Mouse (Mus musculus) hindbrain, embryonic 12.5 days (tissue): ENCODE results near the gene Entpd3. TPM values are rescaled to one million over a fixed set of nuclear protein-coding genes. Genes with fewer than 3 reads are reported as not detected.
A peak's percentile ranks its signal among the peaks of the same experiment; 100 is the strongest.

ENCODE experiments used
- ATAC-seq: fragments of 200-750 bp; cut with Nextera tagmentation; 2 replicates; pipeline ENCODE4 v1.8.0; 2017; ENCODE audit warnings: moderate TSS enrichment; ENCODE audit not compliant: low FRiP score
- H3K27ac ChIP-seq: fragments of 300-500 bp; sonication (generic); 2 replicates; pipeline ENCODE4 v1.5.1; 2016; ENCODE audit warnings: mild to moderate bottlenecking
- H3K27me3 ChIP-seq: fragments of 300-500 bp; sonication (generic); 2 replicates; pipeline ENCODE4 v1.6.1; 2016; ENCODE audit warnings: mild to moderate bottlenecking
- H3K36me3 ChIP-seq: fragments of 300-500 bp; sonication (generic); 2 replicates; pipeline ENCODE4 v1.6.1; 2016; ENCODE audit warnings: mild to moderate bottlenecking
- H3K4me1 ChIP-seq: fragments of 300-500 bp; sonication (generic); 2 replicates; pipeline ENCODE4 v1.6.1; 2016
- H3K4me2 ChIP-seq: fragments of 300-500 bp; sonication (generic); replicated peaks from 2 replicates; pipeline ENCODE4 v1.6.1; 2016; ENCODE audit warnings: mild to moderate bottlenecking
- H3K4me3 ChIP-seq: fragments of 300-500 bp; sonication (generic); 2 replicates; pipeline ENCODE4 v1.5.1; 2016; ENCODE audit warnings: mild to moderate bottlenecking
- H3K9ac ChIP-seq: fragments of 300-500 bp; sonication (generic); 2 replicates; pipeline ENCODE4 v1.6.1; 2016; ENCODE audit warnings: mild to moderate bottlenecking, moderate library complexity
- H3K9me3 ChIP-seq: fragments of 300-500 bp; sonication (generic); replicated peaks from 2 replicates; pipeline ENCODE4 v1.6.1; 2016; ENCODE audit warnings: mild to moderate bottlenecking
- WGBS: fragments of 180-500 bp; shearing (Covaris S2); methylation state at CpG from one replicate; pipeline ENCODE4 v1.1.7; 2016; 5-methylcytosine and 5-hydroxymethylcytosine counted together
- polyA plus RNA-seq: library from polyadenylated mRNA; unstranded; fragments of >200 nt; fragmentation: Nextera tagmentation; extraction: Ambion mirVana; gene quantifications from 2 replicates; pipeline ENCODE4 v1.2.1, GENCODE M21; 2016

Entpd3 gene
- polyA plus RNA-seq, 1 experiment from 2014 or later: 1.3 TPM

- no peaks in the 10 kb centered on the region for H3K36me3 ChIP-seq
- WGBS: 45% methylated on average over 9 of the region's 9 CpGs
- H3K4me1 ChIP-seq: peaks cover 12% of the 10 kb centered on the region; the same call in 1 of the 2 replicates
- H3K4me3 ChIP-seq: no peak overlapping the region
- H3K4me2 ChIP-seq: no peak overlapping the region
- no peak overlapping the region for H3K9ac ChIP-seq
- H3K9me3 ChIP-seq: no peaks in the 10 kb centered on the region
- ATAC-seq: no peak
- H3K27ac ChIP-seq: no peak overlapping the region
- no peaks in the 10 kb centered on the region for H3K27me3 ChIP-seq
These were observed 53.9 kb downstream of the Entpd3 start for GRCm38 (mm10) chr9:120593383-120594101.

GRCm38 (mm10) chr9:120594839-120595238 is 55.2 kb downstream of the Entpd3 start:
- 53% methylated on average over 6 of the region's 6 CpGs for WGBS
- Histone ChIP-seq H3K27ac (no peak overlapping the region), H3K4me1 (peaks cover 12% of the 10 kb centered on the region; the same call in 1 of the 2 replicates), H3K9ac (no peak overlapping the region), H3K4me2 (no peak overlapping the region), H3K36me3 (no peaks in the 10 kb centered on the region), H3K27me3 (no peaks in the 10 kb centered on the region), H3K9me3 (no peaks in the 10 kb centered on the region), H3K4me3 (no peak overlapping the region)
- no peak for ATAC-seq

GRCm38 (mm10) chr9:120595306-120595705 is 55.7 kb downstream of the Entpd3 start:
- no peaks in the 10 kb centered on the region for H3K9me3 ChIP-seq
- peaks cover 12% of the 10 kb centered on the region; the same call in 1 of the 2 replicates for H3K4me1 ChIP-seq
- 53% methylated on average over 4 of the region's 4 CpGs for WGBS
- no peak overlapping the region for H3K9ac ChIP-seq
- no peak overlapping the region for H3K4me3 ChIP-seq
- H3K27ac ChIP-seq: no peak overlapping the region; the same call in 1 of the 2 replicates
- H3K27me3 ChIP-seq: no peaks in the 10 kb centered on the region
- no peaks in the 10 kb centered on the region for H3K36me3 ChIP-seq
- H3K4me2 ChIP-seq: no peak overlapping the region
- no peak for ATAC-seq

- Histone ChIP-seq H3K4me1 (peaks cover 28% of the 10 kb centered on the region), H3K4me2 (0 out of 2 replicates have a peak overlapping the region, but pooled peaks have one; percentile 8), H3K9me3 (no peaks in the 10 kb centered on the region), H3K4me3 (no peak overlapping the region), H3K27me3 (peaks cover 8% of the 10 kb centered on the region), H3K9ac (no peak overlapping the region), H3K36me3 (no peaks in the 10 kb centered on the region), H3K27ac (no peak overlapping the region)
- ATAC-seq: peak; percentile 52; the same call in 1 of the 2 replicates
- 18% methylated on average over 17 of the region's 17 CpGs for WGBS
These were observed 62.0 kb downstream of the Entpd3 start for GRCm38 (mm10) chr9:120601488-120602171.

GRCm38 (mm10) chr9:120602172-120602838 is 62.7 kb downstream of the Entpd3 start:
- H3K9ac ChIP-seq: 0 out of 2 replicates have a peak overlapping the region, but pooled peaks have one; percentile 8
- H3K27me3 ChIP-seq: peaks cover 8% of the 10 kb centered on the region
- H3K27ac ChIP-seq: no peak overlapping the region
- ATAC-seq: peak; percentile 72
- H3K36me3 ChIP-seq: no peaks in the 10 kb centered on the region
- 55% methylated on average over 17 of the region's 17 CpGs for WGBS
- peaks cover 2% of the 10 kb centered on the region for H3K9me3 ChIP-seq
- H3K4me2 ChIP-seq: peak overlapping the region; percentile 32
- H3K4me3 ChIP-seq: no peak overlapping the region
- peaks cover 28% of the 10 kb centered on the region for H3K4me1 ChIP-seq

GRCm38 (mm10) chr9:120602839-120603511 is 63.4 kb downstream of the Entpd3 start:
- peaks cover 9% of the 10 kb centered on the region for H3K9me3 ChIP-seq
- no peaks in the 10 kb centered on the region for H3K36me3 ChIP-seq
- WGBS: 2% methylated on average over 23 of the region's 23 CpGs
- peaks cover 8% of the 10 kb centered on the region for H3K27me3 ChIP-seq
- no peak overlapping the region; the same call in 1 of the 2 replicates for H3K27ac ChIP-seq
- peak overlapping the region; percentile 41; the same call in 1 of the 2 replicates for H3K9ac ChIP-seq
- H3K4me3 ChIP-seq: no peak overlapping the region
- ATAC-seq: peak; percentile 86
- H3K4me2 ChIP-seq: peak overlapping the region; percentile 32
- peaks cover 28% of the 10 kb centered on the region for H3K4me1 ChIP-seq

GRCm38 (mm10) chr9:120603512-120603908 is 63.9 kb downstream of the Entpd3 start:
- H3K4me3 ChIP-seq: no peak overlapping the region
- ATAC-seq: no peak
- no peaks in the 10 kb centered on the region for H3K36me3 ChIP-seq
- H3K27me3 ChIP-seq: peaks cover 8% of the 10 kb centered on the region
- H3K4me1 ChIP-seq: peaks cover 28% of the 10 kb centered on the region
- peak overlapping the region; percentile 48 for H3K27ac ChIP-seq
- H3K4me2 ChIP-seq: peak overlapping the region; percentile 32
- WGBS: 12% methylated on average over 10 of the region's 10 CpGs
- H3K9ac ChIP-seq: peak overlapping the region; percentile 41; the same call in 1 of the 2 replicates
- H3K9me3 ChIP-seq: peaks cover 15% of the 10 kb centered on the region

GRCm38 (mm10) chr9:120603956-120604355 is 64.3 kb downstream of the Entpd3 start:
- 21% methylated on average over 12 of the region's 12 CpGs for WGBS
- Histone ChIP-seq H3K4me2 (peak overlapping the region; percentile 32), H3K9ac (no peak overlapping the region)

GRCm38 (mm10) chr9:120611055-120611454 is 71.4 kb downstream of the Entpd3 start:
- Histone ChIP-seq H3K27ac (no peak overlapping the region), H3K9ac (no peak overlapping the region)
- ATAC-seq: no peak

More at GRCm38 (mm10) chr9:120603956-120604355, 64.3 kb downstream of the Entpd3 start:
- H3K27ac ChIP-seq: peak overlapping the region; percentile 48; the same call in 1 of the 2 replicates
- no peak for ATAC-seq
- peaks cover 15% of the 10 kb centered on the region for H3K9me3 ChIP-seq
- peaks cover 8% of the 10 kb centered on the region for H3K27me3 ChIP-seq
- peaks cover 28% of the 10 kb centered on the region for H3K4me1 ChIP-seq
- no peak overlapping the region for H3K4me3 ChIP-seq
- no peaks in the 10 kb centered on the region for H3K36me3 ChIP-seq

GRCm38 (mm10) chr9:120614059-120614458 is 74.4 kb downstream of the Entpd3 start:
- no peak for ATAC-seq

More at GRCm38 (mm10) chr9:120611055-120611454, 71.4 kb downstream of the Entpd3 start:
- no peaks in the 10 kb centered on the region for H3K4me1 ChIP-seq
- H3K4me2 ChIP-seq: no peak overlapping the region
- H3K27me3 ChIP-seq: no peaks in the 10 kb centered on the region
- H3K36me3 ChIP-seq: no peaks in the 10 kb centered on the region
- H3K4me3 ChIP-seq: no peak overlapping the region
- peaks cover 15% of the 10 kb centered on the region for H3K9me3 ChIP-seq

More at GRCm38 (mm10) chr9:120614059-120614458, 74.4 kb downstream of the Entpd3 start:
- Histone ChIP-seq H3K27me3 (no peaks in the 10 kb centered on the region), H3K4me3 (no peak overlapping the region), H3K9me3 (no peaks in the 10 kb centered on the region), H3K27ac (no peak overlapping the region), H3K9ac (no peak overlapping the region), H3K4me2 (no peak overlapping the region), H3K4me1 (peaks cover 5% of the 10 kb centered on the region), H3K36me3 (no peaks in the 10 kb centered on the region)
- 92% methylated on average over 6 of the region's 6 CpGs for WGBS
